Mouse (Mus musculus) cerebellum, adult 11 months (tissue): ENCODE measurements around the gene Gm28374.

Experiments used
- DNase-seq: peaks from one replicate; pipeline ENCODE4 v3.0.0; 2022

Gene Gm28374

GRCm38 (mm10) chr19:6084478-6085248 is 2.6 kb upstream of the Gm28374 start, which contains the start of the genes Zfpl1 and Cdca5:
Gene Zfpl1 (minus strand): TSS chr19:6084956.
Gene Cdca5 (plus strand): TSS chr19:6084983.
- peak; percentile 97 for DNase-seq

DNA sequence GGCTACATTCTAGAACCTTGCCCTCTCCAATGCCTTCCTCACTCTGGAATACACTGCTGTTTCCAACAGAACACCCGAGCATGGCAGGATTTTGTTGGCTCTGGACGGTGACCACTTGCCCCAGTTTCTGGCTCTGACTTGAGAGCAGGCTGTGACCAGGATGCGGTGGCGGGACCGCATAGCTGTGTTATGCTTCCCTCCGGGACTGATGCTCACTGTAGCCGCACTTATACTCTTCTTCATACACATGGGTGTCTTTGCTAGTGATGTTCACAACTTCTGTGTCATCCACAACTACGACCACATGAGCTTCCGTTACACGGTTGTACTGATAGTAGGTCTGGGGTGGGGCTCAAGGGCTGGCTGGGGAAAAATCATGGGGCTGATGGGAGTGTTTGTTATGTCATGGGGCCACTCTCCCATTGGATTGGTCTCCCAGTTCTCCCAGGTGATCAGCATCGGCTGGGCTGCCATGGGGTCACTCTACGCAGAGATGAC is 2.0 kb downstream of the Gm28374 start, which contains the start of gene Tmem262:
Gene Tmem262, plus strand, starts transcription at position 51 of the 498 bp plus-strand sequence.
- no peak for DNase-seq

- peak; percentile 78 for DNase-seq
Measured at GRCm38 (mm10) chr19:6076564-6077393, 5.3 kb downstream of the Gm28374 start, which contains the start of gene Vps51. Gene Vps51 (minus strand): TSS chr19:6077231.

GRCm38 (mm10) chr19:6073889-6074288 is 8.2 kb downstream of the Gm28374 start:
- DNase-seq = no peak

GRCm38 (mm10) chr19:6071261-6071660 is 10.8 kb downstream of the Gm28374 start:
- no peak for DNase-seq

DNA sequence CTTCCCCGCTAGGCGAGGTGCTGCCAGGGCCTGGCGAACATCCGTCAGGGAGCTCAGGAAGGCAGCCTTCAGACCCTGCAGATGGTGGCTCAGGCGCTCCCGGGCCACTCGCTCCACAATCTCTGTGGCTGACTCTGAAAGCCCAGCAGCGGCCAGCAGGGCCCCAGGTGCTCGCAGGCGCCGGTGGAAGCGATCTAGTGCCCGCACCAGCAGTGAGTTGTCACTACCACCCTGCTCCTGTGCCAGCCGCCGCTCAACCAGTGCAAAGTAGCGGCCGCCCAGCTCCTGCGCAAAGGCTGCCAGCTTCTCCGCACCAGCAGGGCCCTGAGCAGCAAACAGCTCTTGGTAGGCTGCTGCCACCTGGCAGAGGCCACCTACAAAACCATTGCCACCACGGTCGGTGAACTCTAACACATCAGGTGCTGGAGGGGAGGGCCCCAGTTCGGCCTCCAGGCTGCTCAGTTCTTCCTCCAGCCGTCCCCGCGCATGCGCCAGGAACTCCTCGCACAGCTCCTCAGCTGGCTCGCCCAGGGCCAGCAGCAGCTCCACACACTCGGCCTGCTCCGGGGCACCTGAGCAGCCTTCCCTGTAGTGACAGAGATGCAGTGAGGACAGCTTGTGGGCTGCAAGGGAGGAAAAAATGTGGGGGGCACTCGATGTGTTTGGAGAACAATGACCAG is 11.3 kb downstream of the Gm28374 start:
- DNase-seq = no peak

DNA sequence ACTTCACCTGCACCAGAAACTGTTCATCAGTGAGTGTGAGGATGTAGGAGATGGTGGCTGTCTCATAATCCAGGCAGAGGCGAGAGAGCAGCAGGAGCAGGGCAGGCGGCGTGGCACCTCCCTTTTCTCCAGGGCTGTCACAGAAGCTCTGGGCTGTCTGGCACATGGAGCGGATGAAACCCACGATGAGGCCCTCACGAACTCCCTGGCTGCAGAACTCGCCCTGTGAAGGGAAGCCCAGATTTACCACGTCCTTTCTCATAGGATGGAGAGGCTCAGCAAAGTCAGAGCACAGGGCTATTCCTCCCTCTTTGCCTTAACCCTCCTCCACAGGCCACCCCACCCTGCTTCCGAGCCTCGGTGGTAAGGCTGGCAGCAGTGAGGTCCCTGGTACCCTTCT is 12.2 kb downstream of the Gm28374 start:
- DNase-seq = no peak

GRCm38 (mm10) chr19:6068951-6069350 is 13.1 kb downstream of the Gm28374 start:
- no peak for DNase-seq

- peak; percentile 78 for DNase-seq
Measured at GRCm38 (mm10) chr19:6067724-6068415, 14.2 kb downstream of the Gm28374 start, which contains the start of gene Tm7sf2. Gene Tm7sf2 (minus strand): TSS chr19:6068373.

GRCm38 (mm10) chr19:6067011-6067723 is 14.9 kb downstream of the Gm28374 start:
- peak; percentile 87 for DNase-seq

GRCm38 (mm10) chr19:6066571-6066970 is 15.5 kb downstream of the Gm28374 start:
- no peak for DNase-seq

DNA sequence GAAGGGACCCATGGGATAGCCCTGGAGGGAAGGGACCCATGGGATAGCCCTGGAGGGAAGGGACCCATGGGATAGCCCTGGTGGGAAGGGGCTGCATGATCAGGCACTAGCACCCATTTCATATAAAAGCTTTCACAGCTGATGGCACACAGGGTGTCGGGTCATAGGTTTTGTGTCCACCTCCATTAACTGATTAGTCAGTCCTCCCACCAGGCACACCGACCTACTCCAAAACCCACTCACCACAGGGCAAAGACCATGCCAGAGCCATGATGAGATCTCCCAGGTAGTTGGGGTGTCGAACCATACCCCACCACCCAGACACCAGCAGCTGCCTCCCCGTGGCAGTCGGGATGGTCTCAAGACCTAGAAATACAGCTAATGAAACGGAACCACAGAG is 19.0 kb downstream of the Gm28374 start:
- no peak for DNase-seq

- no peak for DNase-seq
Measured at GRCm38 (mm10) chr19:6062418-6062817, 19.6 kb downstream of the Gm28374 start.

DNA sequence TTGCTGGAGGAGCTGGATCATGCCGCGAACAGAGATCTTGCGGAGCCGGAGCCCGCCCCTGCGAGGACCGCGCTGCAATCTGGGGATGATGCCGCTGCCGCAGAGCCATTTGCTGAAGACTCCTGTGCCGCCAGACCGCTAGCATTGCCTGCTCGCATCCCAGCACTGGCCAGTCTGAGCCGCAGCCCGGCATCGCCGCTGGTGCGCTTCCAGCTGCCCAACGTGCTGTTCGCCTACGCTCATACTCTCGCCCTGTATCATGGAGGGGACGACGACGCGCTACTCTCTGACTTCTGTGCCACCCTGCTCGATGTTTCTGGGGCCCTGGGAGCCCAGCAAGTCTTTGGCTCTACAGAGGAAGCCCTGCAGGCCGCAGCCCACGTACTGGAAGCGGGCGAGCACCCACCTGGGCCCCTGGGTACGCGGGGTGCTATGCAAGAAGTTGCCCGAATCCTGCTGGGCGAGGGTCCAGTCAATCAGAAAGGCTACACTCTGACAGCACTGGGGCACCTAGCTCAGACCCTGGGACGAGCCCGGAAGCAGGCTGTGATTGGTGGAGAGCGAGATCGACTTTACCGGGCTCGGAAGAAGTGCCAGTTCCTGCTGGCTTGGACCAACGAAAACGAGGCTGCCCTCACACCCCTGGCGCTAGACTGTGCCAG is 20.3 kb downstream of the Gm28374 start:
- no peak for DNase-seq

DNA sequence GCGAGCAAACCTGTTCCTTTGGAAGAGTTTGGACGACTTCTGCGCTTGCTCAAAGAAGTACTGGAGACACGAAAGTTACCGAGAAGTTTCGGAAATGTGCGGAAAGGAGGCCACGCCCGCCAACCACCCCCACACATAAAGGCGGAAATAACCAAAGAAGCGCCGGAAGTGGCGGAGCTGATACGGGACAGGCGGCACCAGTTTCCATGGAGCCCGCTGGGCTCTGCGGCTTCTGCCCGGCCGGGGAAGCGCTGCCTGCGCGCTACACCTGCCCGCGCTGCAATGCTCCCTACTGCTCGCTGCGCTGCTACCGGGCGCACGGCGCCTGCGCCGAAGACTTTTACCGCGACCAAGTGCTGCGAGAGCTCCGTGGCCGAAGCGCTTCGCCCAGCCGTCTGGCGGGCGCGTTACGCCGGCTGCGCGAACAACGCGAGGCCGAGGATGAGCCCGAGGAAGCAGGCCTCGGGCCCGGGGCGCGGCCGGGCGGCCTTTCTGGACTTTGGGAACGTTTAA is 21.0 kb downstream of the Gm28374 start, which contains the start of gene Znhit2:
Gene Znhit2, plus strand, starts transcription at position 172 of the 513 bp plus-strand sequence.
- peak; percentile 81 for DNase-seq

- no peak for DNase-seq
Measured at GRCm38 (mm10) chr19:6058966-6059365, 23.1 kb downstream of the Gm28374 start.

DNA sequence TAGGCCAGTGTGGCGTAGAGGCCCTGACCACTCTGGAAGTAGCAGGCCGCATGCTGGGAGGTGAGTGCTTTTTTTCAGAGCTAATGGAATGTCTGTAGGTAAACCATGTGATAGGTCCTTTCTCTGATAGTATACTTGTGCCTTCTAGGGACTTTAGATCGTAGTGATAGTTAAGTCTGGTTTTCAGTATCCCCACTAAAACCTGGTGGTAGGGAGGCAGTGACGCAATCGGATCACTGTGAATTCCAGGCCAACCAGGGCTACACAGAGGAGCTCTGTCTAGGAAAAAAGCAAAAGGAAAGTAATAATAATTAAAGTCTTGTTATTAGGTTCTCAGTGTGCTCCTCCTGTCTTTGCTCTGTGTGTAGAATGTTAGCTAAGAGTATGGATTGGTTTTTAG is 23.5 kb downstream of the Gm28374 start:
- DNase-seq = no peak

DNA sequence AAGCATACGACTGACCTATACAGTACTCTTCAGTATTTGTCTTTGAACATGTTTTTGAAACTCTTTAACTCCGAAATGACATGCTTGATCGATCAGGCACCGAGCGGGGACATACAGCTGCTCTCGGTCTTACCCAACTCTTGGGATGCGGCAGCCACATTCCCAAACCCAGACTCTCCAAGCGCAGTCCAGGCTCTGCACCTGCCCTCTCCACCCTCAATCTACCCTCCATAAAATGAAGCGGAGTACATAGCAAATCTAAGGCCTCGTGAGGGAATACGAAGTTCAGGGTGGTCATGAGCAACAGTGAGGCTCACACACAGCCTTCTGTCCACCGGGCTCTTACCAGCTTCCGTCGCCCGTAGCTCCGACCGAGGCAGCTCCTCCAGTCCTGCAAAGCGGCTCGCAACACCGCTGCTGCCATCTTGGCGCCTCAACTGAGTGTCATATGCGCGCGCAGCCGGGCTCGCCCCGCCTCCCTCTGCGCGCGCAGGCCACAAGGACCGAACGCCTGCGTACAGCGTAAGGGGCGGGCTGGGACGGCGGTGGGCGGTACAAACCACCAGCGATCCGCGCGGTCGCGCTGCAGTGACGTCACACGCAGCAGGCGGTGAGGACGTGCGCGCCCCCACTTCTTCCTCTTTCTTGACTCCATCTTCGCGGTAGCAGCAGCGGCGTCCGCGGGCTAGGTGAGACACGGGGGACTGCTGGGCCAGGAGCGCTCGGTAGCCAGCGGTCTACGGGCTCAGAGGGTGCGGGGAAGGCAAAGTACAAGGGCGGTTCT is 24.6 kb downstream of the Gm28374 start, which contains the start of the genes Mrpl49 and Fau:
Gene Mrpl49, minus strand, starts transcription at position 473 of the 784 bp plus-strand sequence.
Gene Fau, plus strand, starts transcription at position 532 of the 784 bp plus-strand sequence.
- DNase-seq = peak; percentile 99

- no peak for DNase-seq
Measured at GRCm38 (mm10) chr19:6056696-6057095, 25.4 kb downstream of the Gm28374 start.

DNA sequence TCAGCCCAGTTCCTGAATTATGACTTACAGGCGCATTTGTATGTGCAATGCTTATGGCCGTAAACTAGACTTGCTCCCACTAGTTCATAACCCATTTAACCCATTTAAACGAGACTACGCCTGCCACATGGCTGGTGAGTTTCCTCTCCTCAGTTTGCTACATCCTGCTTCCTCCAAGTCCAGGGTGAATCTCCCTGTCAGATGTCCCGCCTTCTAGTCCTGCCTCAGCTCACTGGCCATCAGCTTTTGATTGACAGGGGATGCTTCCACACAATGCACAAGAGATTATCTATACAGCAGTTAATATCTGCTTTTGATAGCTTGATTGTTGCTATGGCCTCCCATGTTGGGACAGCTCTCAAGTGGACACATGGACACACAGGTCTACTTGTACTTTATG is 27.8 kb downstream of the Gm28374 start:
- DNase-seq = no peak
